Mouse (Mus musculus): ENCODE results near the gene Tmem167b. TPM values are rescaled to one million over a fixed set of nuclear protein-coding genes. Genes with fewer than 3 reads are reported as not detected.

Gene Tmem167b
- total RNA-seq, 4 experiments from 2014 or later = 48.9 to 63.5 (median 54.0) TPM

DNA sequence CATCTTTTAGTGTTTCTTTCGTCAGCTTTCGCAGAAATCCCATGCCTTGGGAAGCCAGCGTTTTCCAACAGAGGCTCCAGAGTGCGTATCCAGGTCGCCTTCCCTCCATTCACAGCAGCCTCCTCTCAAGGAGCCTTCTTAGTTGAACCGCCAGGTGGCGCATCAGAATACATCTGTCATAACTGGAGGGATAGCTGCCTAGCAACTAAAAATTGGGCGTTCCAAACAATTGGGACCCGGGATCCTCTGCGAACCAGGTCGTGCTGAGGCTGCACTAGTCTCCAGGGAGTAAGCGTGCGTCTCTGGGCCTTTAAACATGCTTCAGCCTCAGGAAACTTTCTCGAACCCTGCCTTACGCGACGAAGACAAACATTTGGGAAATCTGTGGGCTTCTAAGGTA lies 25.0 kb downstream of the Tmem167b start:
- DNase-seq (ENCODE audit: low spot score in 2 of 2) = peak; percentile 90 to 91

DNA sequence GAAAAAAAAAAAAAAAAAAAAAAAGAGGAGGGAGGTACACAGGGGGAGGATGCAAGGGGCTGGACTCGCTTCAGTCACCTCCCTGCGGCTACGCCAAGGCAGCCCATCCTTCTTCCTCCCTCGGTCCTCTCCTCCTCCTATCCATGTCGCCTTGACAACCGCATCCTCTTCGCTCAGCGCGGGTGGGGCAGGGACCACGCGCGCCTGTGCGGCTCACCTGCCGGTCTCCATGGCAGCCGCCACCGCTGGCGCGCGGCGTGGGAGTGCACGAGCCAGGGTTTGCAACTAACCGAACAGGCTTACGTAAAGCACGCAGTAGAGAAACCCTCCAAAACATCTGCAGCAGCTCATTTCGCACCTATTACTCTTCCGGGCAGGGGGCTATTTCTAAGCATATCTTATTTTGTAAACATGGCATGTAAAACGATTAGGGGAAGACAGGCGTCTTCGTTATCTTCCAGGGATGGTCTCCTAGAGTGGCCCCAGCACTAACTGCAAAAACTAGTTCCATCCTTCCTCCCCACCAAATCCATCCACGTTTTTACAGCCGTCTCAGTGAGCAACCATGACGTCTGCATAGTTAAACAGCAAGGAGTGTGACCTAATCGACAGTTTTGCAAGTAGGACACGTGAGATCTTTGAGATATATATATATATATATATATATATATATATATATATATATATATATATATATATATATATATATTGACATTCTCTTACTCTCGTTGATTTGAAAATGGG lies 25.6 kb downstream of the Tmem167b start, which contains the start of gene 5330417C22Rik:
TSS of gene 5330417C22Rik (minus strand) at position 20 of the 744 bp plus-strand sequence.
- peak; percentile 87 to 89 for DNase-seq (ENCODE audit: low spot score in 2 of 2)

DNA sequence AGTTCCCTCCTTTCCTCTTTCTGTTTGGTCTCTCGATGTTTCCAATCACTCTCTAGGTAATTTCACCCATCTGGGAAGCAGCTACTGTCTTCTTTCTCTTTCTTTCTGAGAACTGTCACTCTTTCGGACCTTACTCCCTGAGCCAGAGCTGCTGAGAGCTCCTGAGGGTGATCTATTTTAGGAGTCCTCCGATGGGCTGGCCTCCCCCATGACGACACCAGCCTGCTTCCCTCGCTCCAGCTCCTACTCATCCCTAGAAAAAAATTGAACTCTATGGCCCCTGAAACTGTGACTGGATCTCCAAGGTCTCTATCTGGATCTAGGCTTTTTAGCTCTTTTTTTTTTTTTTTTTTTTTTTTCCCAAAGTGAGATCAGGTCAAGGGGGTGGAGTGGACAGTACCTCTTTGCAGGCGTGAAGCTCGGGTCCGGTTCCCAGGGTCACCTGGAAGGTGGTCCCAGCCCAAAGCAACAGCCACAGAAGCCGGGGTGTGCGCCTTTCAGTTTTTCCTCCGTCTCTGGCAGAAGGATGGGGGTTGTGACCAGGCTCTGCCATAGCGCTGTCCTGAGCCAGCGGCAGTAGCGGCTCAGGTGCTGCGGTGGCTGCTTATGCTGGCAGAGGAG lies 26.3 kb downstream of the Tmem167b start:
- DNase-seq (ENCODE audit: low spot score in 2 of 2) = no peak

DNA sequence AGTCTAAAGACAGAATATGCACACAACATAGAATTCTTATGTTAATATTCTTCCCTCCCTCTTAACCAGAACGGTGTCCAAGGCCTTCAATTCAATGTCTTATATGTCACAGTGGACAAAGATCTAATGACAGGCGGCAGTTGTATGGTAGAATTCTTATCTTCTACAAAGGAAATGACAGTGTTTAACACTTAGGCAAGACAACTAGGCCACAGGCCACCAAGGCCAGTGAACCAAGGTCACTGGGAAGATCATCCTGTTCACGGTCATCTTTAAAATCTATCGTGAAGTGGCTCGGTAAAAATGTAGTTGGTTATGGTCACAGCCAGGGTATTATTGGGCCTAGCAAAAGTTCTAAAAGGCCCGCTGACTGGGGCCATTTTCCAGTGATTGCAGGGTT lies 28.3 kb downstream of the Tmem167b start, which contains the start of gene 1700013F07Rik:
TSS of gene 1700013F07Rik (plus strand) at position 200 of the 400 bp plus-strand sequence.
- DNase-seq (ENCODE audit: low spot score in 2 of 2) = no peak

DNA sequence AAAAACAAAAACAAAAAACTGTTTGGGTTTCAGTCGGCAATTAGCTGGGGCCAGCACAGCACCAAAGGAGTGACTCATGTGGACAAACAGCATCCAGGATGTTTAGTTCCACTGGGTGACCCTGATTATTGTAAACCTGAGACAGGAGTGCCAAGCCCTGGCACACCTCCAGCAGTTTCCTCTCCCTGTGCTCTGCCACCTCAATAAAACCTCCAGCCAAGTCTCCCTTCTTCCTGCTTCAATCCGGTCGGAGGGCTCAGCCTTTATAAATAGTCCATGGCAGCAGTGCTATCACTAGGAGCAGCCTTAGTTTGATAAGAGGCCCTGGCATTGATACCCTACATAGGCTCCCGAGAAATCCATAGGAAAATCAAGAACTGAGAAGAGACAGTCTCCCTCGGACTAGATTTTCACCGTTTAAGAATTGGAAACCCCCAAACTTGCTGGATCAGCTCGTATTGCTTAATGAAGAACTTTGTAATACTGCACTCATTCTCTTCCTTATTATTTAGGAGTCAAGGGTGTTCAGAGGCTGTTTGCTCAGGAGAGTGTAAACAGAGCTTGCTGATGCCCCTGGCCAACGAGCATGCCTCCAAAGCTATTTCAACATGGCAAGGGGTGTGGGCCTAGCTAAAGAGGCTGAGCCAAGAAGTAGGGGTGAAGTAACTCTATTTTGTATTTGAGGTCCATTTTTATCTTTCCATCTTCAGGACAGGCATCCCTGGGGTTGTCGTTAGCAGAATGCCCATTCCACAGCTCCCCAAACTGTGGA lies 29.0 kb downstream of the Tmem167b start:
- DNase-seq (ENCODE audit: low spot score in 2 of 2) = no peak

DNA sequence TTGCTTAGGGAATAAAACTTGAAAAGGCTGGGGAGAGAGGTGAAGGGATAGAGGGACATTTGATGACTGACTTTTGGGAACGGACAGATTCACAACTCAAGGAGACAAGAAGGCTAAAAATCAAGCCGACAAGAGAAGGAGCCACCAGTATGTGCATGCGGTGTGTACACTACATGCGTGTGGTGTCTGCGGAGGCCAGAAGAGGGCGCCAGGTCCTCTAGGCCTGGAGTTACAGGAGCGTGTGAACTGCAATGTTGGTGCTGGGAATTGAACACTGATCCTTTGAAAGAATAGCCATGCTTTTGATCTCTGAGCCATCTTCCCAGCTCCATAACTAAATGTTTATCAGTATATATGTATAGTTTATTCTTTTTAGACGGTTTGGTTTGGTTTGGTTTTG lies 33.8 kb downstream of the Tmem167b start:
- no peak for DNase-seq (ENCODE audit: low spot score in 2 of 2)

DNA sequence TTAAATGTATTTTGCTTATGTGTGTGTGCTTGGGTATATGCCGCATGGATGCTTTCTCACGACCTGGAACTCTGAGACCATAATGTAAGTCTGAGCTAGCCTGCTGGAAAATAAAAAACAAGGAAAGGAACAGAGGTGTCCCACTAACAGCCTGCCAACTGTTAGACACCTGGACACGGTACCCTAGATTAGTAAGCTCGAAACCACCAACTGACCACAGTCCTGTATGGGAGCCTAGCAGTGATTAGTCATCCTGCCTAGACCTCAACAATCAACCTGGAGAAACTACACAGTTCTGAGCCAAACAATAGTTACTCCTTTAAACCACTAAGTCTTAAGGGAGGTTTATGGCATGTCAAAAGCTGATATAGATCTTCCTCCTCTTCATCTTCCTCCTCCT lies 38.9 kb downstream of the Tmem167b start:
- DNase-seq (ENCODE audit: low spot score in 2 of 2) = no peak

DNA sequence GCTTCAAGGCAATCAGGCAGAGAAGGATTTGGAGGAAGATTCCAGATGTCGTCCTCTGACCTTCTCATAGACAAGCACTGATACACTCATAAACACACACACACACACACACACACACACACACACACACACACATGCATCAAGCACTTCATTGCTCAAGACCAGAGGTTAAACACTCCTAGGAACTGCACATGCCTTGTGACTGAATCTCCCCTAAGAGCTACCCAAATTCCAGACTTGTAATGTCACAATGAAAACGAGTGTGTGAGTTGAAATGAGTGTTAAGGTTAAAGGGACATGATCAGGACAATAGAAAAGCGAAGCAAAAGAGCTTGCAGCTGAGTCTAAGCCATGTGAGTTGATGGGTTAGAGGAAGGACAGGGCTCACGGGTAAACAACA lies 44.0 kb downstream of the Tmem167b start:
- no peak for DNase-seq (ENCODE audit: low spot score in 2 of 2)

DNA sequence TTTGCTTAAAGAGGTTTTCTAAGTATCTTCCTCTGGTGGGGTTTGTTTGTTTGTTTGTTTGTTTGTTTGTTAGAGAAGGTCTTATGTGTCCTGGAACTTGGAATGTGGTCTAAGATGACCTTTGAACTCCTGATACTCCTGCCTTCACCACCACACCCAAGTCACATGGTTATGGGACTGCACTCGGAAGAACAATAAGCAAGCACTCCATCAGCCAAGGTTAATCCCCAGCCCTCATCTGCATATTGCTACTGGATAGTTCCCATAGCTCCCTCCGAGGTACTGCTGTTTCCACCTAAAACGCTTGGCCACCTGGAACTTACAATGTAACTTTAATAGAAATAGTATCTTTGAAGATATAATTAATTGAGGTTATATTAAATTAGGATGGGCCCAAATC lies 48.8 kb downstream of the Tmem167b start:
- no peak for DNase-seq (ENCODE audit: low spot score in 2 of 2)

DNA sequence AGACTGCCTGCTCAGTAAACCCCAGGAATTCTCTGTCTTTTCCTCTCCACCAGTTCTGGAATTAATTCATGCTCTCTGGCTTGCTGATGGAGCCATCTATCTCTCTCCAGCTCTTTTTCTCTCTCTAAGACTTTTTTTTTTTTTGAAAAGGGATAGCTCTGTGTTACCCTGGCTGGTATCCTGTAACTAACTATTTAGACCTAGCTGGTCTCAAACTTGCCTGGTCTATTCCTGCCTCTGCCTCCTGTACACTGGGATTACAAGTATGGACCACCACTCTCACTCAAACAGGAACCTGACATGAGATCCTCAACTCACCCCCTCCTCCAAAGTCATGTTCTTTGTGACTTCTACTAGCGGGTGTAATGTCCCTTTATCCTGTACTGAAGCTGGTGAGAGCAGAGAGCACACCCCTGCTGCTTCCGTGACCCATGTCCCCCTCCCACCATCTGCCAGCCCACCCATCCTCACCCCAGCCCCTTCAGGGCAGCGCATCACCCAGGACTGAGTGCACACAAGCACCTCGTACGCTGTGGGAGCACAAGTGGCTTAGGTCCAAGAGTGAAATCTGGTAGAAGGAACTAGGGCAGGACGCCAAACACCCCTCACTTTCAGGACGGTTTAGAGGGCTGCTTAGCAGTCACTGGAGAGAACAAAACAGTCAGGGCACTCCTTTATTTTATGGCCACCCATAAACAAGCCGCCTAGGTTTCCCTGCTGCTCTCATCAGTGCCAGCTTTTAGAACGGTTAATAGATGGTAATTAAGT lies 51.4 kb downstream of the Tmem167b start:
- DNase-seq (ENCODE audit: low spot score in 2 of 2) = peak in 1 of 2 experiments; percentile 44

DNA sequence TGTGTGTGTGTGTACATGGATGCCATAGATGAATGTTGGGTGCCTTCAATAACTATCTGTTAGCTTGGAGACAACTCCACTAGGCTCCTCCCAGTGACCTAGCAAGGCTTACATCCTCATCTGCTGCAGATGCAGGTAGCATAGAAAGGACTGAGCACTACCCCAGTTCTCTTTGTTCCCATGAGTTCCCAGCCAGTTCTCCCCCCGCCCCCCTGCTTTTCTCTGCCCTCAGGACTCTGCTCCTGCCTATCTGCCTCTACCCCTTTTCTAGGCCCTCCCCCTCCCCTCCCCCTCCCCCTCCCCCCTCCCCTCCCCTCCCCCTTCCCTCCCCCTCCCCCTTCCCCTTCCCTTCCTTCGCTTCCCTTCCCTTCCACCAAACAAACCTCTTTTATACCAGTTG lies 52.1 kb downstream of the Tmem167b start:
- no peak for DNase-seq (ENCODE audit: low spot score in 2 of 2)

DNA sequence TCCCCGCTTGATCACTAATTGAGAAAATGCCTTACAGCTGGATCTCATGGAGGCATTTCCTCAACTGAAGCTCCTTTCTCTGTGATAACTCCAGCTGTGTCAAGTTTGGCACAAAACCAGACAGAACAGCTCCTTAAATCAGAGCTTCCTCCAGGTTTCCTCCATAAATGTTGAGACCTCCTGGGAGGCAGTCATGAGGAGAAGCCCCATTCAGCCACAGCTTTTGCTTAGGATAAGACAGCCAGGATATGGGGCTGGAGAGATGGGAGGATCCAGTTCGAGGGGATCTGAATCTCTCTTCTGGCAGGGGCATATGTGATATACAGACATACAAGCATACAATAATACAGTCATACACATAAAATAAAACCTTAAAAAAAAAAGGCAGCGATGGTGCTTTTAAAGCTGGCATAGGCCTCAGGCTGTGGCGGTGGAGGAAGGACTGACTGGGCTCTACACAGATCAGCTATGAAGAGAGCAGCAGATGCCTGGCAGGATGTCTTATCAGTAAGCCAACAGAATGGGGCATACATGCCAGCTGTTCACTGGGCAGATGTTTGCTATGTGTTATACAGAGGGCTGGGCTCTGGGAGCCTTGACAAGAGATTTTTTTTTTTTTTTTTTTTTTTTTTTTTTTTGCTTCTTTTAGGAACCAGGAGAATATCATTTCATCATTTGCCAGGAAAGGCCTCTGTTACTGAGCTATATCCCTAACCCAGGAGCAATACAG lies 53.4 kb downstream of the Tmem167b start:
- DNase-seq (ENCODE audit: low spot score in 2 of 2) = no peak

Small RNA genes within 50 kb of the gene (microRNA-seq; reads per million reads assigned to microRNA genes)
- 0 reads per million in 2 experiments for gene Gm22860

Other genes starting within 250 kb of the Tmem167b start
- 1 to 10 TPM in 2 of 4 experiments, under 1 TPM in 2; 0.52 to 1.8 (median 0.83) TPM for gene Mybphl, start 197.6 kb downstream of the Tmem167b start, total RNA-seq (2022)
- 10 to 100 TPM; 17.0 to 27.2 (median 22.9) TPM for gene Psrc1, start 178.6 kb downstream of the Tmem167b start, total RNA-seq (2022)
- 100 to 1,000 TPM; 170 to 179 (median 172) TPM for gene Celsr2, start 146.9 kb downstream of the Tmem167b start, total RNA-seq (2022)
- gene Sars, start 117.3 kb downstream of the Tmem167b start, total RNA-seq (2022) = 100 to 1,000 TPM; 191 to 220 (median 209) TPM
- gene 1700013F07Rik, start 28.3 kb downstream of the Tmem167b start, total RNA-seq (2022) = 1 to 10 TPM; 1.4 to 3.5 (median 2.3) TPM
- gene 5330417C22Rik, start 25.9 kb downstream of the Tmem167b start, total RNA-seq (2022) = 10 to 100 TPM; 22.1 to 33.4 (median 25.9) TPM
- 10 to 100 TPM; 22.1 to 28.2 (median 27.0) TPM for gene Taf13, start 9.2 kb upstream of the Tmem167b start, total RNA-seq (2022)
- 100 to 1,000 TPM; 113 to 153 (median 135) TPM for gene Wdr47, start 28.8 kb upstream of the Tmem167b start, total RNA-seq (2022)
- gene Clcc1, start 91.4 kb upstream of the Tmem167b start, total RNA-seq (2022) = 10 to 100 TPM; 28.4 to 35.8 (median 34.4) TPM
- gene Gpsm2, start 159.8 kb upstream of the Tmem167b start, total RNA-seq (2022) = 10 to 100 TPM; 13.3 to 19.1 (median 14.5) TPM
- gene Aknad1, start 177.2 kb upstream of the Tmem167b start, total RNA-seq (2022) = not detected